Mouse (Mus musculus): ENCODE results near the gene Gdf1. TPM values are rescaled to one million over a fixed set of nuclear protein-coding genes. Genes with fewer than 3 reads are reported as not detected.

Gdf1 gene
- polyA plus RNA-seq, 1 experiment from 2014 or later = 0.16 TPM

GRCm38 (mm10) chr8:70374318-70374927, 44.8 kb downstream of the Gdf1 start:
- no peak for TF ChIP-seq EP300 (IDR thresholded peaks at IDR 0.05; ENCODE audit: low read depth)
- no peak for TF ChIP-seq CTCF (IDR thresholded peaks at IDR 0.05; ENCODE audit: low read depth)
- Histone ChIP-seq H3K27ac (ENCODE audit: low read depth) (no peak overlapping the region), H3K9ac (replicated peaks) (no peak overlapping the region), H3K27me3 (ENCODE audit: insufficient read depth, low read length) (peaks cover 75% of the 10 kb centered on the region), H3K4me1 (ENCODE audit: insufficient read depth) (peaks cover 26% of the 10 kb centered on the region), H3K4me2 (ENCODE audit: low read depth, low read length) (peak overlapping the region; percentile 68), H3K36me3 (replicated peaks; ENCODE audit: insufficient read depth, low read length) (no peaks in the 10 kb centered on the region), H3K9me3 (ENCODE audit: low read length) (no peaks in the 10 kb centered on the region), H3K4me3 (ENCODE audit: low read depth, low read length) (peak overlapping the region; percentile 53)
- ATAC-seq = peak; percentile 77
- DNase-seq = peak; percentile 88
- WGBS (ENCODE audit: insufficient replicate concordance) = under 1% methylated on average over 34 of the region's 53 CpGs

- Histone ChIP-seq H3K27ac (ENCODE audit: low read depth) (no peak overlapping the region), H3K4me2 (ENCODE audit: low read depth, low read length) (peak overlapping the region; percentile 68; the same call in 1 of the 2 replicates), H3K36me3 (replicated peaks; ENCODE audit: insufficient read depth, low read length) (no peaks in the 10 kb centered on the region), H3K9me3 (ENCODE audit: low read length) (no peaks in the 10 kb centered on the region), H3K4me1 (ENCODE audit: insufficient read depth) (peaks cover 26% of the 10 kb centered on the region), H3K4me3 (ENCODE audit: low read depth, low read length) (peak overlapping the region; percentile 53), H3K27me3 (ENCODE audit: insufficient read depth, low read length) (peaks cover 77% of the 10 kb centered on the region), H3K9ac (replicated peaks) (no peak overlapping the region)
- no peak for TF ChIP-seq CTCF (IDR thresholded peaks at IDR 0.05; ENCODE audit: low read depth)
- no peak for TF ChIP-seq EP300 (IDR thresholded peaks at IDR 0.05; ENCODE audit: low read depth)
- ATAC-seq (peak; percentile 8; the same call in 1 of the 2 replicates), DNase-seq (peak; percentile 41)
- WGBS (ENCODE audit: insufficient replicate concordance) = 5% methylated on average over 35 of the region's 35 CpGs
Measured at GRCm38 (mm10) chr8:70375212-70375859, 45.7 kb downstream of the Gdf1 start.

- 6% methylated on average over 37 of the region's 37 CpGs for WGBS (ENCODE audit: insufficient replicate concordance)
- ATAC-seq (no peak), DNase-seq (peak; percentile 66)
- Histone ChIP-seq H3K4me1 (ENCODE audit: insufficient read depth) (peaks cover 26% of the 10 kb centered on the region), H3K27me3 (ENCODE audit: insufficient read depth, low read length) (peaks cover 77% of the 10 kb centered on the region), H3K9ac (replicated peaks) (no peak overlapping the region), H3K36me3 (replicated peaks; ENCODE audit: insufficient read depth, low read length) (no peaks in the 10 kb centered on the region), H3K9me3 (ENCODE audit: low read length) (no peaks in the 10 kb centered on the region), H3K4me3 (ENCODE audit: low read depth, low read length) (peak overlapping the region; percentile 24), H3K27ac (ENCODE audit: low read depth) (no peak overlapping the region), H3K4me2 (ENCODE audit: low read depth, low read length) (peak overlapping the region; percentile 20)
- TF ChIP-seq EP300 (IDR thresholded peaks at IDR 0.05; ENCODE audit: low read depth) (no peak), CTCF (IDR thresholded peaks at IDR 0.05; ENCODE audit: low read depth) (no peak)
Measured at GRCm38 (mm10) chr8:70376275-70376741, 46.7 kb downstream of the Gdf1 start.

GRCm38 (mm10) chr8:70377049-70377448, 47.4 kb downstream of the Gdf1 start:
- no peaks in the 10 kb centered on the region for H3K9me3 ChIP-seq (ENCODE audit: low read length)
- no peak overlapping the region for H3K4me3 ChIP-seq (ENCODE audit: low read depth, low read length)
- H3K27ac ChIP-seq (ENCODE audit: low read depth) = no peak overlapping the region
- H3K9ac ChIP-seq (replicated peaks) = no peak overlapping the region
- WGBS (ENCODE audit: insufficient replicate concordance) = 11% methylated on average over 15 of the region's 15 CpGs
- H3K4me1 ChIP-seq (ENCODE audit: insufficient read depth) = peaks cover 26% of the 10 kb centered on the region
- H3K4me2 ChIP-seq (ENCODE audit: low read depth, low read length) = no peak overlapping the region
- TF ChIP-seq CTCF (IDR thresholded peaks at IDR 0.05; ENCODE audit: low read depth) (no peak; the same call in none of the 2 replicates), EP300 (IDR thresholded peaks at IDR 0.05; ENCODE audit: low read depth) (no peak)
- H3K27me3 ChIP-seq (ENCODE audit: insufficient read depth, low read length) = peaks cover 71% of the 10 kb centered on the region
- no peak for DNase-seq
- ATAC-seq = no peak
- no peaks in the 10 kb centered on the region for H3K36me3 ChIP-seq (replicated peaks; ENCODE audit: insufficient read depth, low read length)

GRCm38 (mm10) chr8:70380069-70380468, 50.5 kb downstream of the Gdf1 start:
- 76% methylated on average over 12 of the region's 12 CpGs for WGBS (ENCODE audit: insufficient replicate concordance)
- peaks cover 41% of the 10 kb centered on the region for H3K27me3 ChIP-seq (ENCODE audit: insufficient read depth, low read length)

More at GRCm38 (mm10) chr8:70380069-70380468, 50.5 kb downstream of the Gdf1 start:
- no peak for ATAC-seq
- H3K9ac ChIP-seq (replicated peaks) = no peak overlapping the region
- TF ChIP-seq EP300 (IDR thresholded peaks at IDR 0.05; ENCODE audit: low read depth) (no peak), CTCF (IDR thresholded peaks at IDR 0.05; ENCODE audit: low read depth) (no peak)
- no peak for DNase-seq
- no peak overlapping the region for H3K4me3 ChIP-seq (ENCODE audit: low read depth, low read length)
- no peaks in the 10 kb centered on the region for H3K36me3 ChIP-seq (replicated peaks; ENCODE audit: insufficient read depth, low read length)
- no peak overlapping the region for H3K4me2 ChIP-seq (ENCODE audit: low read depth, low read length)
- no peak overlapping the region for H3K27ac ChIP-seq (ENCODE audit: low read depth)
- no peaks in the 10 kb centered on the region for H3K9me3 ChIP-seq (ENCODE audit: low read length)
- peaks cover 16% of the 10 kb centered on the region for H3K4me1 ChIP-seq (ENCODE audit: insufficient read depth)

Other genes starting within 250 kb of the Gdf1 start
- gene Hapln4, start 246.4 kb upstream of the Gdf1 start, polyA plus RNA-seq (2015; fragmentation: Nextera tagmentation; extraction: Ambion mirVana) = 0.02 TPM in 1 of 2 replicates, not detected in the other
- gene Ncan, start 208.9 kb upstream of the Gdf1 start, polyA plus RNA-seq (2015; fragmentation: Nextera tagmentation; extraction: Ambion mirVana) = not detected in 2 replicates
- 13.5 and 14.9 TPM in 2 replicates for gene Nr2c2ap, start 198.5 kb upstream of the Gdf1 start, polyA plus RNA-seq (2015; fragmentation: Nextera tagmentation; extraction: Ambion mirVana)
- gene Rfxank, start 190.7 kb upstream of the Gdf1 start, polyA plus RNA-seq (2015; fragmentation: Nextera tagmentation; extraction: Ambion mirVana) = 3.6 TPM in 2 replicates
- gene Borcs8, start 190.3 kb upstream of the Gdf1 start, polyA plus RNA-seq (2015; fragmentation: Nextera tagmentation; extraction: Ambion mirVana) = 17.6 and 18.8 TPM in 2 replicates
- 0.11 TPM in 1 of 2 replicates, not detected in the other for gene Mef2b, start 190.1 kb upstream of the Gdf1 start, polyA plus RNA-seq (2015; fragmentation: Nextera tagmentation; extraction: Ambion mirVana)
- 17.3 and 20.2 TPM in 2 replicates for gene Tmem161a, start 157.5 kb upstream of the Gdf1 start, polyA plus RNA-seq (2015; fragmentation: Nextera tagmentation; extraction: Ambion mirVana)
- gene Slc25a42, start 117.5 kb upstream of the Gdf1 start, polyA plus RNA-seq (2015; fragmentation: Nextera tagmentation; extraction: Ambion mirVana) = 18.5 and 19.2 TPM in 2 replicates
- gene Sugp2, start 95.6 kb upstream of the Gdf1 start, polyA plus RNA-seq (2015; fragmentation: Nextera tagmentation; extraction: Ambion mirVana) = 7.3 and 8.3 TPM in 2 replicates
- gene Armc6, start 95.4 kb upstream of the Gdf1 start, polyA plus RNA-seq (2015; fragmentation: Nextera tagmentation; extraction: Ambion mirVana) = 5.3 and 6.3 TPM in 2 replicates
- 4.3 and 5.6 TPM in 2 replicates for gene Homer3, start 47.0 kb upstream of the Gdf1 start, polyA plus RNA-seq (2015; fragmentation: Nextera tagmentation; extraction: Ambion mirVana)
- 15.2 and 16.3 TPM in 2 replicates for gene Ddx49, start 27.3 kb upstream of the Gdf1 start, polyA plus RNA-seq (2015; fragmentation: Nextera tagmentation; extraction: Ambion mirVana)
- gene Cope, start 27.3 kb upstream of the Gdf1 start, polyA plus RNA-seq (2015; fragmentation: Nextera tagmentation; extraction: Ambion mirVana) = 162 and 171 TPM in 2 replicates
- 0.12 TPM in 1 of 2 replicates, not detected in the other for gene Cers1, start 14.0 kb upstream of the Gdf1 start, polyA plus RNA-seq (2015; fragmentation: Nextera tagmentation; extraction: Ambion mirVana)
- 6.7 and 7.1 TPM in 2 replicates for gene Upf1, start 23.5 kb downstream of the Gdf1 start, polyA plus RNA-seq (2015; fragmentation: Nextera tagmentation; extraction: Ambion mirVana)
- 3.0 and 4.0 TPM in 2 replicates for gene Comp, start 43.7 kb downstream of the Gdf1 start, polyA plus RNA-seq (2015; fragmentation: Nextera tagmentation; extraction: Ambion mirVana)
- 2.6 and 2.7 TPM in 2 replicates for gene Crtc1, start 109.8 kb downstream of the Gdf1 start, polyA plus RNA-seq (2015; fragmentation: Nextera tagmentation; extraction: Ambion mirVana)
- gene Klhl26, start 147.2 kb downstream of the Gdf1 start, polyA plus RNA-seq (2015; fragmentation: Nextera tagmentation; extraction: Ambion mirVana) = 4.2 and 5.4 TPM in 2 replicates
- gene Tmem59l, start 157.5 kb downstream of the Gdf1 start, polyA plus RNA-seq (2015; fragmentation: Nextera tagmentation; extraction: Ambion mirVana) = not detected in 2 replicates
- gene Crlf1, start 163.3 kb downstream of the Gdf1 start, polyA plus RNA-seq (2015; fragmentation: Nextera tagmentation; extraction: Ambion mirVana) = 0.07 and 0.38 TPM in 2 replicates
- 49.3 and 52.3 TPM in 2 replicates for gene Rex1bd, start 176.9 kb downstream of the Gdf1 start, polyA plus RNA-seq (2015; fragmentation: Nextera tagmentation; extraction: Ambion mirVana)
- 627 and 684 TPM in 2 replicates for gene Uba52, start 181.0 kb downstream of the Gdf1 start, polyA plus RNA-seq (2015; fragmentation: Nextera tagmentation; extraction: Ambion mirVana)
- 141 TPM in 2 replicates for gene Fkbp8, start 197.9 kb downstream of the Gdf1 start, polyA plus RNA-seq (2015; fragmentation: Nextera tagmentation; extraction: Ambion mirVana)
- 43.1 and 43.3 TPM in 2 replicates for gene Kxd1, start 198.1 kb downstream of the Gdf1 start, polyA plus RNA-seq (2015; fragmentation: Nextera tagmentation; extraction: Ambion mirVana)
- 9.5 and 9.7 TPM in 2 replicates for gene Ell, start 209.6 kb downstream of the Gdf1 start, polyA plus RNA-seq (2015; fragmentation: Nextera tagmentation; extraction: Ambion mirVana)

All from liver, postnatal 0 days (tissue).